Mouse (Mus musculus) erythroid progenitor cell, adult 5-6 weeks (primary cell): Measurements from ENCODE around the gene Agpat4. TPM values are rescaled to one million over a fixed set of nuclear protein-coding genes. Genes with fewer than 3 reads are reported as not detected.

Source experiments
- ATAC-seq: replicated peaks from 2 replicates; pipeline ENCODE4 v1.8.0; 2016; ENCODE audit warnings: moderate number of reproducible peaks, mild to moderate bottlenecking, moderate TSS enrichment, inconsistent platforms; ENCODE audit not compliant: poor library complexity, low FRiP score, severe bottlenecking
- total RNA-seq, 2 experiments: library from RNA; stranded (forward) in 1 of 2; stranded (reverse) in 1 of 2; fragments of 150-400 nt in 1 of 2; fragments of 186-747, 209-891 nt in 1 of 2; gene quantifications; 2 replicates each; pipeline versions ENCODE4 v1.2.3 to v1.2.4; 2015 to 2017; ENCODE audit warnings: low replicate concordance in 2 of 2

Gene Agpat4
- total RNA-seq (2015; ENCODE audit: low replicate concordance): 66.3 and 66.7 TPM in 2 replicates
- total RNA-seq (2017; ENCODE audit: low replicate concordance): 88.6 and 120 TPM in 2 replicates

DNA sequence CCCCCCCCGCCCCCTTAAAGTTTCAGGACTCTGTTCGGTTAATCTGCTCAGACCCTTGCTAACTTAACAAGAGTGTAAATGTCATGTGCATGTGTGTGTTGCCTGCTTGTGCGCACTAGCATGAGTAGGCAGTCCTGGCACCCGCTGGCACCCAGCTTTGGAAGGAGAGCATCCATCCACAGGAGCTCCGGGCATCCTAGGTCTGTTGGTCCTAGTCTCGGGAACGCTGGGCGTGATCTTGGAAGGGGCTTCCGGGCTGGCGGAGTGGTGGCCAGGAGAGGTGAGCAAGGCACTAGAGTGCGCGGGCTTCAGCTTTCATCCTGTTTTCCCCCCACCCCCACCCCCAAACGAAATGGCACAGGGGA lies at the start of gene Agpat4:
Gene Agpat4, plus strand, starts transcription at position 144 of the 365 bp plus-strand sequence.
- ATAC-seq: peak; percentile 51

GRCm38 (mm10) chr17:12076816-12077215 lies 41.7 kb upstream of the Agpat4 start:
- ATAC-seq: no peak

GRCm38 (mm10) chr17:12080656-12081495 lies 37.6 kb upstream of the Agpat4 start:
- ATAC-seq: no peak

DNA sequence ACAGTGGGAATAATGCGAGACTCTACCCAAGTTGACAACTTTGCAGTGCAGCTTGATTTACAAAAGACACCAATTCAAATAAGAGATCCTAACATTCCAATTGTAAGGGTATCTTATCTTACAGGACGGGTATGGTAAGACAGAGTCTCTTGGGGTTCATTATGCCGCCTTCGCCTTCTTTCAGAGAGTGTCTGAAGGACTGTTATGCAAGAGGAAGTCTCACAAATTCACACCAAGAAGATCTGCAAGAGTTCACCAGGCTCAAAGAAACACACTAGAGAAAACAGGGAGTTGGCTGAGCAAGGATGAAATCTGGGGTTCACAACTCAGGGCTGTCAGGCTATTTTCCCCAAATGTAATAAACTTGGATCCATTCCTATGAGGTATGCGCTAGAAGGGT lies 36.3 kb upstream of the Agpat4 start:
- ATAC-seq: no peak

- no peak for ATAC-seq
These were observed 28.1 kb upstream of the Agpat4 start for GRCm38 (mm10) chr17:12090261-12090927.

DNA sequence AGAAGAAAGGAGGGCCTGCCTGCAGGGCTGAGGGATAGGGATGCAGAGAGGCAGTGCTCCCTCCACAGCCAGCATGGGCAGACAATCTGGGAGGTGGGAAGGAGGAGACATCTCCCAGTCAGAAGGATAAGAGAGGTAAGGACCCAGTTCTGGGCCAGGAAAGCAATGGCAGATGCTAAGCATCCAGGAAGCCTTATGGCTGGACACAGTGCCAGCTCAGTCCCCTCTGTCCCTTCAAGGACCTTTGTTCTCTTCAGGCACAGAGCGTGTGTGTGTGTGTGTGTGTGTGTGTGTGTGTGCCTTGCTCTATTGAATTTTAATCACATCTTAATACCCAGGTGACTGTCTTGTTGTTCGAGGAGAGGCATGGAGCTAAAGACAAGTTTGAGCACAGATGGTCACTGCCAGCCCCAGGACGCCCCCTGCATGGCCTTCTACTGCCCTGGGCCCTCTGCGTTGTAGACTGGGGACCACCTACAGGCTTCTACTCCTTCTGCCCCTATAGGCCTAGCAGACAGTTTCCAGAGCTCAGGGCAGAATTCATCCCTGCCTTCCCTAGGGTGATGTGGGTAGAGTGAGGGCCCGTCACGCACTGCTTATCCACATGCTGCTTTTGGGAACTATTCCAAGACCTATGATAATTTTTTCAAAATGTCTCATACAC lies 25.5 kb upstream of the Agpat4 start:
- no peak for ATAC-seq

- no peak for ATAC-seq
These were observed 24.5 kb upstream of the Agpat4 start for GRCm38 (mm10) chr17:12094016-12094415.

DNA sequence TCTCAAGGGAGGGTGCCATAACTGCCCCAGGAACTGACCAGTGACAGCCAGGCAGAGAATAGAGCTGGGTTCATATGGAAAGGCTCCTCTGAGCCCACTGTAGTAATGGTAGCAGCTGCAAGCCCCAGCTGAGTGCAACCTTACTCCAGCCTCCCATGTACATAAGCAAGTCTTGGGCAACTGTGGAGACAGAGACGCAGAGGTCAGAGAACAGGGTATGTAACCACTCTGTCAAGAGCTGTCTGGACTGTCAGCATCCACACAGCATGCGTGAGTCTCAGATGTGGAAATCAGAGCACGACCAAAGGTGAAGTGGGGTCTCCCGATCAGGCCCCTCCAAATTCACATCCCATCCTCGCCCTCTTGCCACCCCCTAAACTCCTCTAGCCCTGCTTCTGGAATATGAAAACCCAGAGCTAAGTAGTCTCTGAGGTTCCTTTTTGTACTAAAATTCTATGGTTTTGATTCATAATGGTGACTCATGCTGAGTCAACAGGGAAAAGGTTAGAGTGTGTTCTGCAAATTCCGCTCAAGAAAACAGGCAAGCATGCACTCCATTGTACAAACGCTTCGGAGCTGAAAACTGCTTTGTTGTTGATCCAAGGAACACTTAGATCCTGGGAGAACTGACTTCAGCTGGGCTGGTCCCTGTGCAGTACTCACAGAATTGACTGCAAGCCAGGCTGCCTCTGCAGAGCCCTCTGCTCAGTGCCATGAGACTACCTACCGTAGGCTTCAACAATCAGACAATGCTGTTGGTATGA lies 23.5 kb upstream of the Agpat4 start:
- no peak for ATAC-seq

DNA sequence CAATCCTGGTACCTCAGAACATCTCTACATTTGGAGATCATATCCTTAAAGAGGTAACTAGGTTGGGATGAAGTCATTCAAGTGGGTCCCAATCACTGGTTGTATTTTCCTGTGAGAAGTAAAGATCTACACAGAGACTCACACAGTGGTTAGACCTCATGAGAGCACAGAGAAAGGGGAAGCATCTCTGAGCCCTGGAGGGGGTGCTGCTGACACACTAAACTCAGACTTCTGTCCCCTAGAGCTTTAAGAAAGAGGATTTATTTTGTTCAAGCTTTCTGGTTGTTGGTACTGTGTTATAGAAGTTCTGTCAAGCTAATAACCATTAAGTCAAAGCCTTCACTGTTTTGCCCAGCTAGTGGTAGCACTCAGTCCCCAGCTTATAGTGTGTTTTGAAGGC lies 19.1 kb upstream of the Agpat4 start:
- no peak for ATAC-seq

- no peak for ATAC-seq
These were observed 16.2 kb upstream of the Agpat4 start for GRCm38 (mm10) chr17:12102326-12102725.

GRCm38 (mm10) chr17:12103781-12104180 lies 14.7 kb upstream of the Agpat4 start:
- ATAC-seq: peak; percentile 66

GRCm38 (mm10) chr17:12104245-12104644 lies 14.3 kb upstream of the Agpat4 start:
- ATAC-seq: peak; percentile 67

DNA sequence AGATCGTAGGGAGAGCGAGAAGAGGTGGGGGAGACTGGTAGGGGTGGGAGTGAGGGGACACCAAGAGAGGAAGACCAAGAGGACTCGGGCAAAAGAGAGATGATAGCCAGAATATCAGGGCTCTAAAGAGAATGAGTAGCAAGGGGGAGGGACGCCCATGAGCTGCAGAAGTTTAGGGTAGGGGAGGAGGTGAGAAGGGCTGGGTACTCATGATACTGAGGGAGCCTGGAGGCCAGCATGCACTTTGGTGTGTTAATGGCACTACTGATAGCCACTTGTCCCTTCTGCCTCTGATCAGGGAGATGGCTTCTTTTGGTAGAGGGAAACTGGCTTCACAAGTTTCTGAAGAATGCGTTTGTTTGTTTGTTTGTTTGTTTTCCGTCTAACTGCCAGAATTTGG lies 13.8 kb upstream of the Agpat4 start:
- ATAC-seq: peak; percentile 45; the same call in 1 of the 2 replicates

- ATAC-seq: no peak
These were observed 12.2 kb upstream of the Agpat4 start for GRCm38 (mm10) chr17:12106255-12106654.

GRCm38 (mm10) chr17:12113626-12114025 lies 4.9 kb upstream of the Agpat4 start:
- ATAC-seq: no peak

GRCm38 (mm10) chr17:12115086-12115485 lies 3.4 kb upstream of the Agpat4 start:
- ATAC-seq: no peak

- no peak for ATAC-seq
These were observed 373 bp upstream of the Agpat4 start for GRCm38 (mm10) chr17:12118131-12118530.

DNA sequence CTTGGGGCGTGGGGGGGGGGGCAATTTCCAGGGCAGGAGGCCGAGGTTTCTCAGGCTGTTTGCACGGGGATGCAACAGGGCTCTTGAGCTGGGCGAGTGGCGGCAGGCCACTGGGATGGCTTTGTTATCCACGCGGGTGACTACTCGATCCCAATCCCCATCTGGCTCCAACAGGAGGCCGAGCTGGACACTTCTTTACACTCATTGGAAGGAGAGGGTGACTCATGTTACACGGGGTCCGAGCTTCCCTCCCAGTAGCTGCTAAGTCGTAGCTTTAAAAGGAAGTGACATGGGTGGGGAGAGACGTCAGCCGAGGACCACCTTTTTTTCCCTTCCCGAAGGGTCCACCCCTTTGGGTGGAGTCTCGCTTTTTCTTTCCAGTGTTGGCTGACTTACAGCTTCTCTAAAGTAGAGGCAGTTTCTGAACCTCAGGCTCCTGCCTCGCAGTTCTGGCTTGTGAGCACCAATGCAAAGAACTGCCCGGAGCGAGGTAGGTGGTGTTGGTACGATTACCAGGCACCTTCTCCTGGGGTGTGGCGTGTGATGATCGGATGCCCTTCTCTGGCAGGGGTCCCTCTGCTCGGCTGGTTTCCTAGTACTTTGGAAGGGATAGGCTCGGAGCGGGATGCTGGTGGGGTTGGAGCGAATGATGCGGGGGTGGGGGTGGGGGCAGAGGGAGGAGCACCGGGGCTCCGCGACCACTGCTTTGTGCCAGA lies 580 bp downstream of the Agpat4 start:
- peak; percentile 84 for ATAC-seq

DNA sequence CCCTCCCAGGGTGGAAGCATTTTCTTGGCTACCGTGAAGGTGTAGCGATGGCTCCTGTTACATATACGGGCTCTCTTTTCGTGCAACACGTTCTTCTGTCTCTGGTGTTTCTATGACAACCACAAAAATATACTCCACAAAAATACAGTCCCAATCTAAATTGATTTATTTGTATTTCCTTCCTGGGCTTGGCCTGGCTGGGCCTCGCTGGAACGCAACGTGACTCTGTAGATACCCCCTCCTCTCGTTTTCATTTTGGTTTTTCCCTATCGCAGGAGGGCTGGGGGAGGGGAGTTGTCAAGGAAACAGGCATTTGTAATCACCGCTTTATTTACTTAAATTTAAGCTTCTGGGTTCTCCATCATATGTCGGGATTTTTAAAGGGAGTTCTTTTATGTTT lies 1.2 kb downstream of the Agpat4 start:
- ATAC-seq: no peak
